Mouse (Mus musculus) CH12.LX (cell line): ENCODE data around the gene Arhgap21. TPM values are rescaled to one million over a fixed set of nuclear protein-coding genes. Genes with fewer than 3 reads are reported as not detected.

Experiments
- DNase-seq: peaks from one replicate; pipeline ENCODE4 v3.0.0-alpha.2; 2013; ENCODE audit errors: extremely low read depth
- H3K27ac ChIP-seq: 2 replicates; pipeline ENCODE4 v1.5.1; 2012; ENCODE audit warnings: low read depth, mild to moderate bottlenecking, control low read depth, moderate library complexity; ENCODE audit not compliant: insufficient read depth
- H3K27me3 ChIP-seq: replicated peaks from 2 replicates; pipeline ENCODE3; 2012; ENCODE audit warnings: inconsistent platforms
- H3K36me3 ChIP-seq, 2 experiments: replicated peaks in 1 of 2; 2 replicates each; pipeline versions ENCODE3 to v1.6.1; 2012; ENCODE audit warnings: inconsistent platforms in 1 of 2, low read length in 1 of 2, mild to moderate bottlenecking in 1 of 2, mixed read lengths in 1 of 2, moderate library complexity in 1 of 2; ENCODE audit not compliant: control insufficient read depth in 1 of 2, insufficient read depth in 1 of 2
- H3K4me1 ChIP-seq, 2 experiments: 2 replicates each; pipeline ENCODE4 v1.6.1; 2012; ENCODE audit warnings: inconsistent platforms in 1 of 2, moderate library complexity in 1 of 2; ENCODE audit not compliant: insufficient read depth in 2 of 2, control insufficient read depth in 1 of 2
- H3K4me2 ChIP-seq: 2 replicates; pipeline ENCODE4 v1.6.1; 2012; ENCODE audit warnings: low read depth, mild to moderate bottlenecking, control low read depth; ENCODE audit not compliant: poor library complexity, insufficient read depth, severe bottlenecking
- H3K4me3 ChIP-seq, 3 experiments: fragments of 150-350 bp in 1 of 3; sonication (generic) in 1 of 3; replicated peaks in 1 of 3; 2 replicates each; pipeline versions ENCODE3 to v1.5.1; 2011 to 2012; ENCODE audit warnings: low read depth in 2 of 3, low read length in 2 of 3, mild to moderate bottlenecking in 2 of 3, moderate library complexity in 2 of 3, control low read depth in 1 of 3, improper control_type of control experiment in 1 of 3, inconsistent platforms in 1 of 3, mixed read lengths in 1 of 3; ENCODE audit not compliant: poor library complexity in 1 of 3
- H3K79me2 ChIP-seq: replicated peaks from 2 replicates; pipeline ENCODE4 v1.6.1; 2012; ENCODE audit warnings: mild to moderate bottlenecking, moderate library complexity; ENCODE audit not compliant: control insufficient read depth, poor library complexity, insufficient read depth, severe bottlenecking; ENCODE audit errors: extremely low read depth
- H3K9ac ChIP-seq: 2 replicates; pipeline ENCODE4 v1.6.1; 2012; ENCODE audit warnings: low read depth, mild to moderate bottlenecking, control low read depth, moderate library complexity; ENCODE audit not compliant: insufficient read depth
- H3K9me3 ChIP-seq: replicated peaks from 2 replicates; pipeline ENCODE3; 2012; ENCODE audit warnings: low read length, inconsistent platforms, mixed read lengths
- BHLHE40 ChIP-seq: IDR thresholded peaks from 2 replicates; pipeline ENCODE4 v1.6.1; 2011; ENCODE audit warnings: mild to moderate bottlenecking, low read depth, low read length, improper control_type of control experiment
- CTCF ChIP-seq, 2 experiments: IDR thresholded peaks in 1 of 2; conservative IDR thresholded peaks in 1 of 2; 2 replicates each; pipeline ENCODE4 v1.5.1; 2011 to 2012; ENCODE audit warnings: low read depth in 2 of 2, low read length in 2 of 2, improper control_type of control experiment in 1 of 2, inconsistent platforms in 1 of 2, mild to moderate bottlenecking in 1 of 2, moderate library complexity in 1 of 2
- ELF1 ChIP-seq: IDR thresholded peaks from 2 replicates; pipeline ENCODE4 v1.6.1; 2014; ENCODE audit warnings: low read depth, mild to moderate bottlenecking, inconsistent platforms, low read length, improper control_type of control experiment
- ETS1 ChIP-seq: conservative IDR thresholded peaks from 2 replicates; pipeline ENCODE4 v1.6.1; 2012; ENCODE audit warnings: low read depth, mild to moderate bottlenecking, inconsistent platforms, low read length, improper control_type of control experiment, moderate library complexity
- GABPA ChIP-seq: IDR thresholded peaks from 2 replicates; pipeline ENCODE4 v1.6.1; 2012; ENCODE audit warnings: low read depth, low read length, improper control_type of control experiment, inconsistent platforms; ENCODE audit not compliant: insufficient replicate concordance
- HCFC1 ChIP-seq: IDR thresholded peaks from 2 replicates; pipeline ENCODE4 v1.6.1; 2012; ENCODE audit warnings: low read depth, mild to moderate bottlenecking, inconsistent platforms, low read length, improper control_type of control experiment
- JUND ChIP-seq: conservative IDR thresholded peaks from 2 replicates; pipeline ENCODE4 v1.6.1; 2011; ENCODE audit warnings: low read depth, low read length, improper control_type of control experiment
- MAX ChIP-seq: IDR thresholded peaks from 2 replicates; pipeline ENCODE4 v1.6.1; 2011; ENCODE audit warnings: low read length, improper control_type of control experiment
- NELFE ChIP-seq: IDR thresholded peaks from 2 replicates; pipeline ENCODE4 v1.6.1; 2011; ENCODE audit warnings: low read depth, low read length, improper control_type of control experiment
- NRF1 ChIP-seq: IDR thresholded peaks from 2 replicates; pipeline ENCODE4 v1.6.1; 2014; ENCODE audit warnings: low read depth, mild to moderate bottlenecking, inconsistent platforms, low read length, improper control_type of control experiment, moderate library complexity
- POLR2A ChIP-seq: IDR thresholded peaks from 2 replicates; pipeline ENCODE4 v1.6.1; 2011; ENCODE audit warnings: low read depth, mild to moderate bottlenecking, improper control_type of control experiment, low read length
- POLR2AphosphoS2 ChIP-seq: IDR thresholded peaks from 2 replicates; pipeline ENCODE4 v1.6.1; 2011; ENCODE audit warnings: low read depth, low read length, improper control_type of control experiment
- RAD21 ChIP-seq: IDR thresholded peaks from 2 replicates; pipeline ENCODE4 v1.6.1; 2011; ENCODE audit warnings: low read depth, mild to moderate bottlenecking, low read length, improper control_type of control experiment, moderate library complexity
- SMC3 ChIP-seq: IDR thresholded peaks from 2 replicates; pipeline ENCODE4 v1.6.1; 2011; ENCODE audit warnings: low read depth, low read length, improper control_type of control experiment
- TBP ChIP-seq: conservative IDR thresholded peaks from 2 replicates; pipeline ENCODE4 v1.6.1; 2011; ENCODE audit warnings: low read depth, low read length, improper control_type of control experiment
- UBTF ChIP-seq: IDR thresholded peaks from 2 replicates; pipeline ENCODE4 v1.6.1; 2012; ENCODE audit warnings: low read depth, mild to moderate bottlenecking, inconsistent platforms, low read length, improper control_type of control experiment, moderate library complexity
- USF2 ChIP-seq: conservative IDR thresholded peaks from 2 replicates; pipeline ENCODE4 v1.6.1; 2011; ENCODE audit warnings: low read depth, low read length, improper control_type of control experiment
- ZC3H11A ChIP-seq: IDR thresholded peaks from 2 replicates; pipeline ENCODE4 v1.6.1; 2012; ENCODE audit warnings: low read depth, mild to moderate bottlenecking, inconsistent platforms, low read length, improper control_type of control experiment
- ZMIZ1 ChIP-seq: IDR thresholded peaks from 2 replicates; pipeline ENCODE4 v1.6.1; 2012; ENCODE audit warnings: low read depth, mild to moderate bottlenecking, inconsistent platforms, low read length, improper control_type of control experiment
- ZNF384 ChIP-seq: IDR thresholded peaks from 2 replicates; pipeline ENCODE4 v1.6.1; 2012; ENCODE audit warnings: low read depth, low read length, improper control_type of control experiment, inconsistent platforms
- dilution Hi-C: fragments of 300-500 bp; cut with MboI; formaldehyde crosslinking; loops from 2 replicates; pipeline ENCODE4 v1.14.3; 2020; ENCODE audit warnings: low sequenced_read_pairs; ENCODE audit not compliant: extremely low pct_unique_long_range_greater_than_20kb, extremely low pct_ligation_motif_present
- in situ Hi-C: fragments of 300-500 bp; cut with MboI; formaldehyde crosslinking; loops from 3 replicates; pipeline ENCODE4 v1.14.3; 2019; ENCODE audit warnings: low sequenced_read_pairs, low pct_ligation_motif_present, low pct_unique_long_range_greater_than_20kb, mixed read lengths
- polyA plus RNA-seq: library from polyadenylated mRNA; unstranded; fragments of >175 nt; gene quantifications from 2 replicates; pipeline ENCODE4 v1.2.1, GENCODE M21; 2012; ENCODE audit warnings: low read depth; ENCODE audit not compliant: insufficient read length
- total RNA-seq, 2 experiments: library from RNA; depleted of rRNA; stranded (reverse); fragments of 300-350 nt in 1 of 2; fragments of >200 nt in 1 of 2; gene quantifications; 2 replicates each; pipeline ENCODE4 v1.2.3; 2012 to 2014

Arhgap21 gene
- total and polyA plus RNA-seq, 3 experiments: 7.6 to 22.7 (median 10.8) TPM

GRCm38 (mm10) chr2:20860756-20861155, 107.9 kb downstream of the Arhgap21 start:
- dilution Hi-C loops: no loop called here
- no peaks in the 10 kb centered on the region for H3K79me2 ChIP-seq
- TF ChIP-seq ZMIZ1: no peak
- TF ChIP-seq UBTF: no peak
- TF ChIP-seq ZC3H11A: no peak
- TF ChIP-seq CTCF (conservative IDR thresholded peaks at IDR 0.05 in 1 of 2, IDR thresholded peaks at IDR 0.05 in 1 of 2; ENCODE audit: low read depth in 2 of 2, low read length in 2 of 2): no peak
- no peak for TF ChIP-seq ZNF384
- in situ Hi-C loops: loop anchor here (25.0 kb wide), 1 partner anchor 1052 kb away; no protein-coding TSS in a partner anchor
- no peak overlapping the region for H3K27ac ChIP-seq
- H3K36me3 ChIP-seq: peaks cover 44 to 79% of the 10 kb centered on the region in 2 experiments
- H3K4me1 ChIP-seq: 0 out of 4 replicates have a peak, but pooled peaks cover 0 to 4% of the 10 kb centered on the region in 2 experiments
- no peak overlapping the region for H3K4me2 ChIP-seq
- H3K4me3 ChIP-seq: no peak overlapping the region
- H3K9ac ChIP-seq: no peak overlapping the region
- DNase-seq: no peak
- H3K9me3 ChIP-seq: no peaks in the 10 kb centered on the region
- no peaks in the 10 kb centered on the region for H3K27me3 ChIP-seq

GRCm38 (mm10) chr2:20849346-20849745, 119.3 kb downstream of the Arhgap21 start:
- Histone ChIP-seq H3K36me3 (peaks cover 35 to 67% of the 10 kb centered on the region in 2 experiments), H3K27ac (no peak overlapping the region), H3K27me3 (no peaks in the 10 kb centered on the region), H3K79me2 (no peaks in the 10 kb centered on the region), H3K4me1 (peaks cover 0 to 6% of the 10 kb centered on the region in 2 experiments; a peak in 1 of 4 replicates), H3K9ac (no peak overlapping the region), H3K4me2 (no peak overlapping the region), H3K4me3 (no peak overlapping the region), H3K9me3 (no peaks in the 10 kb centered on the region)
- no peak for DNase-seq
- no peak for TF ChIP-seq ELF1
- TF ChIP-seq GABPA: no peak
- no peak for TF ChIP-seq CTCF (conservative IDR thresholded peaks at IDR 0.05 in 1 of 2, IDR thresholded peaks at IDR 0.05 in 1 of 2; ENCODE audit: low read depth in 2 of 2, low read length in 2 of 2)
- no peak for TF ChIP-seq POLR2A
- no peak for TF ChIP-seq NELFE
- no peak for TF ChIP-seq SMC3
- TF ChIP-seq NRF1: no peak
- in situ Hi-C loops (no loop called here), dilution Hi-C loops (no loop called here)

- Histone ChIP-seq H3K9me3 (no peaks in the 10 kb centered on the region), H3K27ac (no peak overlapping the region), H3K27me3 (no peaks in the 10 kb centered on the region), H3K9ac (no peak overlapping the region)
- no peak for DNase-seq
- no peak for TF ChIP-seq CTCF (conservative IDR thresholded peaks at IDR 0.05 in 1 of 2, IDR thresholded peaks at IDR 0.05 in 1 of 2; ENCODE audit: low read depth in 2 of 2, low read length in 2 of 2)
- no peak for TF ChIP-seq NRF1
- no peak for TF ChIP-seq ETS1
- no peak for TF ChIP-seq RAD21
- TF ChIP-seq BHLHE40: no peak
- no peak for TF ChIP-seq MAX
- no peak for TF ChIP-seq JUND
- no peak for TF ChIP-seq HCFC1
- TF ChIP-seq USF2: no peak
- no peak for TF ChIP-seq POLR2AphosphoS2
- no peak for TF ChIP-seq GABPA
- TF ChIP-seq ELF1: no peak
- no peak for TF ChIP-seq TBP
- no peak for TF ChIP-seq ZC3H11A
- TF ChIP-seq ZMIZ1: no peak
- TF ChIP-seq, all 38 proteins: peak for 0
- H3K4me2 ChIP-seq: no peak overlapping the region
- no peaks in the 10 kb centered on the region for H3K79me2 ChIP-seq
- dilution Hi-C loops (no loop called here), in situ Hi-C loops (no loop called here)
- no peaks in the 10 kb centered on the region for H3K36me3 ChIP-seq
- no peak overlapping the region for H3K4me3 ChIP-seq
- H3K4me1 ChIP-seq: no peaks in the 10 kb centered on the region
These were observed 136.9 kb downstream of the Arhgap21 start for GRCm38 (mm10) chr2:20831608-20832406.
